Mouse (Mus musculus): Measurements from ENCODE around the gene Gadd45g.

DNA sequence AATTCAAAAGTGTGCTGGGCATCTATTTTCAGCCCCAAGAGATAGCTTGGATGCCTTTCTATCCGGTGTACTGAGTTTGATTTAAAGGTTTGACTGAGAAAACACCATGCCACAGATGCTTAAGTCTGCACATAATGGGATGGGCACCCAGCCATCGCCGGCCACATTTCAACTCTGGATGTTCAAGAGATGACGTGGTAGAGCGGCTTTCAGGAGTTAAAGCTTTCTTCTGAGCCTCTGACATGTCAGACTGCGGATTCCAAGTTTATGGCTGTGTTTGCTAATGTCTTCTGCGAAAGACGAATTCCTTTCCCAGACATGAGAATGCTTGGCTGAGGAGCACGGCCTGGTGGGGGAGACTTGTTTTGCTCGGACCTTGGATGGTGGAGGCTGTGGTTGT is 40.2 kb downstream of the Gadd45g start:
- TF ChIP-seq GATA1 (IDR thresholded peaks at IDR 0.05; ENCODE audit: borderline replicate concordance, low read length) = no peak
- no peak for TF ChIP-seq FLI1 (IDR thresholded peaks at IDR 0.05; ENCODE audit: low read length)
